Mouse (Mus musculus) stomach, postnatal 0 days (tissue): ENCODE results near the gene Otx1. TPM values are rescaled to one million over a fixed set of nuclear protein-coding genes. Genes with fewer than 3 reads are reported as not detected.

Source experiments
- ATAC-seq: fragments of 200-750 bp; cut with Nextera tagmentation; 2 replicates; pipeline ENCODE4 v1.8.0; 2017; ENCODE audit not compliant: low FRiP score, low TSS enrichment
- DNase-seq: peaks from one replicate; pipeline ENCODE4 v3.0.0-alpha.2; 2016; ENCODE audit warnings: low spot score
- H3K27ac ChIP-seq: fragments of 300-500 bp; sonication (generic); replicated peaks from 2 replicates; pipeline ENCODE4 v1.5.1; 2014; ENCODE audit warnings: mild to moderate bottlenecking, control low read depth
- H3K27me3 ChIP-seq: fragments of 300-500 bp; sonication (generic); 2 replicates; pipeline ENCODE4 v1.6.1; 2014; ENCODE audit warnings: low read length; ENCODE audit not compliant: control insufficient read depth, insufficient read depth
- H3K36me3 ChIP-seq: fragments of 300-500 bp; sonication (generic); 2 replicates; pipeline ENCODE4 v1.6.1; 2014; ENCODE audit warnings: low read length, mixed read lengths; ENCODE audit not compliant: control insufficient read depth, insufficient read depth
- H3K4me1 ChIP-seq: fragments of 300-500 bp; sonication (generic); replicated peaks from 2 replicates; pipeline ENCODE4 v1.6.1; 2014; ENCODE audit warnings: antibody characterized with exemption; ENCODE audit not compliant: control insufficient read depth, insufficient read depth
- H3K4me2 ChIP-seq: fragments of 300-500 bp; sonication (generic); replicated peaks from 2 replicates; pipeline ENCODE4 v1.6.1; 2014; ENCODE audit warnings: low read depth, mild to moderate bottlenecking, control low read depth, moderate library complexity
- H3K4me3 ChIP-seq: fragments of 300-500 bp; sonication (generic); 2 replicates; pipeline ENCODE4 v1.5.1; 2014; ENCODE audit warnings: low read depth, low read length, control low read depth
- H3K9ac ChIP-seq: fragments of 300-500 bp; sonication (generic); 2 replicates; pipeline ENCODE4 v1.6.1; 2014; ENCODE audit warnings: mild to moderate bottlenecking, low read length, control low read depth, mixed read lengths
- H3K9me3 ChIP-seq: fragments of 300-500 bp; sonication (generic); 2 replicates; pipeline ENCODE4 v1.6.1; 2016; ENCODE audit warnings: low read length; ENCODE audit not compliant: control insufficient read depth
- CTCF ChIP-seq: IDR thresholded peaks from 2 replicates; pipeline ENCODE4 v1.5.1; 2016; ENCODE audit warnings: antibody characterized with exemption, low read depth, mild to moderate bottlenecking, moderate library complexity
- EP300 ChIP-seq: optimal IDR thresholded peaks from 2 replicates; pipeline ENCODE3; 2016; ENCODE audit warnings: antibody characterized with exemption
- WGBS: fragments of 180-500 bp; shearing (Covaris S2); extraction: QIAGEN DNeasy Blood & Tissue Kit; methylation state at CpG from one replicate; pipeline ENCODE4 v1.1.7; 2014; 5-methylcytosine and 5-hydroxymethylcytosine counted together
- polyA plus RNA-seq: library from polyadenylated mRNA; unstranded; fragments of >200 nt; fragmentation: Nextera tagmentation; extraction: Ambion mirVana; gene quantifications from 2 replicates; pipeline ENCODE4 v1.2.1, GENCODE M21; 2015

Otx1 gene
- polyA plus RNA-seq, 1 experiment from 2014 or later: not detected

DNA sequence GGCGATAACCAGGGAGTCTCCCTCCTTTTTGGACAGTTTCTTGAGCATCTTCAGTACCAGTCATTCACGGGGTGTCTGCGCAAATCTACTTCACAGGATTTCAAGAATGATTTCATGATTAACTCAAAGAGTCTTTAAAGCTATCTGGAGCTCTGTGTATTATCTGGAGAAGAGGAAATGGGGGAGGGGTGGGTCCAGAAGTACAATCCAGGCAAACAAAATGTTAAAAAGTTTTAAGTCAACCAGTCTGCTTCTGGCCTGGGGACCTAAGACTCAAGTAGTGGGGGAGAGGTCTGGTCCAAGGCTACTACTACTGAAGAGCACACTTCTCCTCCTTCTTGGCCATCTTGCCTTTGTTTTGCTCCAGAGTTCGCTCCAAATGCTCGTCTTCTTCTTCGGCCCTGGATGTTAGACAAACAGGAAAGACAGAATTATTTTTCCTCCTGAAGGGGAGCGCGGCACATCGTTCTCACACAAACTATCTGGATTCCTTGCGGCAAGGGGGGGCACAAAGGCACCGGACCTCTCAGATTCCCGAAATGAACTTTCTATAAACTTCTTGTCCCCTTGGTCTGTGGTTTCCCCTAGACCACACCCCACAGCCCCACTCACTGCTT is 3.9 kb upstream of the Otx1 start:
- no peak for DNase-seq
- H3K4me1 ChIP-seq: 0 out of 2 replicates have a peak, but pooled peaks cover 5% of the 10 kb centered on the region
- no peak overlapping the region for H3K4me2 ChIP-seq
- peaks cover 16% of the 10 kb centered on the region; the same call in 1 of the 2 replicates for H3K27me3 ChIP-seq
- no peak for ATAC-seq
- no peak for TF ChIP-seq EP300
- TF ChIP-seq CTCF: no peak
- WGBS: 81% methylated on average over 12 of the region's 12 CpGs
- no peak overlapping the region for H3K4me3 ChIP-seq
- H3K9me3 ChIP-seq: no peaks in the 10 kb centered on the region
- no peaks in the 10 kb centered on the region for H3K36me3 ChIP-seq
- H3K9ac ChIP-seq: no peak overlapping the region
- H3K27ac ChIP-seq: no peak overlapping the region

DNA sequence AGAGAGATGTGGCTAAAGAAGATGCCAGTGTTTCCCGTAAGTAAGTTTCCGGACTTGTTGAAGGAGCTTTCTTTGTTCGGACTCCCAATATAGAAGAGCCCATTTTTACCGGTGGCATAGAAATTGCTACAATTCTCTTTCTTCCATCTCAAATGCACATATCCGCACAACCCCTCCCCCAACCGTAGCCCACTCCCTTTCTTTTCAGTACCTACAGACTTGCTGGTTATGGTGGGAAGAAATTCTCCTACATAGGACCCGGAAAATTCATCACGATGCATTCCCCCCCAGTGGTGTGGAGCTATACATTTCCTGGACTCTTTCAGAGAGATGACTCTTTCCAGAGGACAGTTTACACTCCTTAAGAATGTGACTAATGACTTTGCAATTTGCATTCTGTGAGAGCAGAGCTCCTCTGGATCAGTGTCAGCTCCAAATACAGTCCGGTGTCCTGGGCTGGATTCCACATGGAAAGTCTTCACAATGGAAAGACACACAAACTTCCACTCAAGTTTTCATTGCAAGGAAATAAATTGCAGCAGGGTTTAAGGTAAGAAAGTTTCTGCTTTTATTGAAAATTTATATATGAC is 2.7 kb upstream of the Otx1 start:
- Histone ChIP-seq H3K4me2 (no peak overlapping the region), H3K9me3 (no peaks in the 10 kb centered on the region), H3K9ac (no peak overlapping the region), H3K27me3 (peaks cover 16% of the 10 kb centered on the region; the same call in 1 of the 2 replicates), H3K4me1 (0 out of 2 replicates have a peak, but pooled peaks cover 5% of the 10 kb centered on the region), H3K4me3 (no peak overlapping the region), H3K27ac (no peak overlapping the region), H3K36me3 (no peaks in the 10 kb centered on the region)
- WGBS: 71% methylated on average over 9 of the region's 9 CpGs
- TF ChIP-seq CTCF: no peak
- no peak for TF ChIP-seq EP300
- ATAC-seq: no peak
- no peak for DNase-seq

DNA sequence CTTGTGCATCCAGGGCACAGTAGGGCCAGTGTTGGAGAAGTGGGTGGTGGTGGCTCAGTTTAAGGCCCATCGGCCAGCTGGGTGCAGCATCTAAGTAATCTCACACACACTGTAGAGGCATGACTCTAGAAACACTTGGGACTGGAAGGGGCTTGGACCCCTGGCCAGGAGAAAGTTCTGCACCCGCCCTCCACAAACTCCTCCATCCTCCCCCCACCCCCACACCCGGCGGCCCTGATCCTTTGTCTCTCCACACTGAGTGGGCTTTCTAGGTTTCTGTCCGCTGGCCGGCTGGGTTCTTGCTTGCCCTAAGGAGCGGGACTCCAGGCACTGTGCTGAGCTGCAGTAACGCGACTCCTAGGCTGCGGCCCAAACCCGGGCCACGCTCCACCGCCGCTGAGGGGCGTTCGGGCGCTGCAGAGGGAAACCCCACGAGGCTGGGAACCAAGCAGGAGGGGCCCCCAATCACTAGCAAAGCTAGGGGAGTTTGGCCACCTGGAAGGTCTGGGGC is 1.7 kb upstream of the Otx1 start:
- peak; percentile 23 for DNase-seq

DNA sequence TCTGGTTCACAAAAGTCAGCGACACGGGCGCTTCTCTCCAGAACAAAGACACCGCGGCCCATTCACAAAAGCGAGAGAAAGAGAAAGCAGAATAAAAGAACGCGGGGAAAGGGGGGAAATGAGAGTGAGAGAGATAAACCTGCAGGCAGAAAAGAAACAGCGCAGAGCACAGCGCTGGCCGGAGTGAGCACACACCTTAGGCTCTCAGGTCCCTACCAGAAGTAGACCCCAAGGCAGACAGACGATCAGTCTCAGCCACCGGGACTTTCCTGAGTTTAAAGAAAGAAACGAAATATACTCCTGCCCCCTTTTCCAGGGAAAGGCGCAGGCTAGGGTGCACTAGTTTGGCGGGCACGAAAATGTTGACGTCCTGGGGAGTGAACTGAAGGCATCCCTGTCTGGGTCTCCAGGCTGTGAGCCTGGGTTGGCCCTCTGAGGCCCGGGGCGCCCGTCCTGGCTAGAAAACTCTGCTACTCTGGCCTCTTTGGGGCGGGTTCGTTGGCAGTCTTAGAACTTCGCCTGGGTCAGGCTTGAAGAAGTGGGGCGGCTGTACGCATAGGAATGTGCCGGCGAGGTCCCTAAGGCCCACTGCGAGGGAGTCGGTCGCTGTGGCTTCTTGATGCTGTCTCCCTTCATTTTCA is 764 bp upstream of the Otx1 start:
- Histone ChIP-seq H3K36me3 (no peaks in the 10 kb centered on the region), H3K27ac (no peak overlapping the region), H3K4me2 (peak overlapping the region; percentile 82), H3K9me3 (no peaks in the 10 kb centered on the region), H3K4me3 (peak overlapping the region; percentile 14; the same call in 1 of the 2 replicates), H3K9ac (no peak overlapping the region), H3K4me1 (0 out of 2 replicates have a peak, but pooled peaks cover 5% of the 10 kb centered on the region), H3K27me3 (peaks cover 22% of the 10 kb centered on the region; the same call in 1 of the 2 replicates)
- DNase-seq (peak; percentile 28), ATAC-seq (no peak)
- WGBS: 6% methylated on average over 31 of the region's 31 CpGs
- TF ChIP-seq EP300 (no peak), CTCF (no peak)

More for the DNA sequence above, 1.7 kb upstream of the Otx1 start:
- ATAC-seq: no peak
- no peak overlapping the region for H3K9ac ChIP-seq
- H3K4me2 ChIP-seq: no peak overlapping the region
- no peak overlapping the region for H3K27ac ChIP-seq
- no peaks in the 10 kb centered on the region for H3K36me3 ChIP-seq
- 0 out of 2 replicates have a peak, but pooled peaks cover 5% of the 10 kb centered on the region for H3K4me1 ChIP-seq
- no peak overlapping the region for H3K4me3 ChIP-seq
- H3K27me3 ChIP-seq: peaks cover 19% of the 10 kb centered on the region; the same call in 1 of the 2 replicates
- WGBS: 37% methylated on average over 18 of the region's 18 CpGs
- no peak for TF ChIP-seq EP300
- TF ChIP-seq CTCF: no peak
- H3K9me3 ChIP-seq: no peaks in the 10 kb centered on the region

DNA sequence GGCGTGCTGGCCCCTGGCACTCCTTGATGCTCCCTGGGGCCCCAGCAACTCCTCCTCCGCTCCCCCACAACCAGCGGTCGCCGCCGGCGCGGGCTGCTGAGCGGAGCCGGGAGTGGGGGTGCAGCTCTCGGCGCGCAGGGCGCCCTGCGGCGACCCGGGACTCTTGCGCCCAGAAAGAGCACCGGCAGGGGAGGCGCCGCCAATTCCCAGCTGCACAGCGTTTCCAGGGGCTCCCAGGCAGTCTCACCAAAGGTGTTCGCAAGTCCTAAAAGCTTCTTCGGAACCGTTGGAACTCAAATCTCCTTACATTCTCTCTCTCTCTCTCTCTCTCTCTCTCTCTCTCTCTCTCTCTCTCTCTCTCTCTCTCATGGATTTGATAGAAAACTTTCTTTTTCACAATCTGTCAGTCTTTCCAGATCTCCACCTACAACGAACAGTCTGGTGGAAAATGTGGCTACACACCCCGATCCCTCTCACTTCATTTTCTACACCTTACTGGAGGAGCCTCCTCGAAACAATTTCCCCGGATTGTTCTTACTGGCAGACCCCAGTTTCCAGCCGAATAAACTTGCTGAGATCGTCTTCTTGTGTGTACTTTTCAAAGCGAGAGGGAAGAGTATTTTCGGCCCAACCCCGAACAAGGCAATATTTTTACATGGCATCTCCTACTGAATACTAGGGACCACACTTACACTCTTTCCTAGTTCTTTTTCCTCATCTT is 475 bp downstream of the Otx1 start:
- Histone ChIP-seq H3K9ac (0 out of 2 replicates have a peak overlapping the region, but pooled peaks have one; percentile 28), H3K4me3 (peak overlapping the region; percentile 49), H3K4me1 (0 out of 2 replicates have a peak, but pooled peaks cover 5% of the 10 kb centered on the region), H3K36me3 (no peaks in the 10 kb centered on the region), H3K9me3 (no peaks in the 10 kb centered on the region), H3K27me3 (peaks cover 22% of the 10 kb centered on the region; the same call in 1 of the 2 replicates), H3K27ac (no peak overlapping the region), H3K4me2 (peak overlapping the region; percentile 82)
- ATAC-seq (no peak), DNase-seq (no peak)
- 1% methylated on average over 33 of the region's 34 CpGs for WGBS
- TF ChIP-seq EP300 (no peak), CTCF (no peak)
